Mouse (Mus musculus) NIH3T3 (cell line): ENCODE measurements around the gene Dot1l.
A peak's percentile ranks its signal among the peaks of the same experiment; 100 is the strongest.

Source experiments
- DNase-seq: peaks from one replicate; pipeline ENCODE4 v3.0.0-alpha.2; 2012; ENCODE audit warnings: low read depth

Gene Dot1l

DNA sequence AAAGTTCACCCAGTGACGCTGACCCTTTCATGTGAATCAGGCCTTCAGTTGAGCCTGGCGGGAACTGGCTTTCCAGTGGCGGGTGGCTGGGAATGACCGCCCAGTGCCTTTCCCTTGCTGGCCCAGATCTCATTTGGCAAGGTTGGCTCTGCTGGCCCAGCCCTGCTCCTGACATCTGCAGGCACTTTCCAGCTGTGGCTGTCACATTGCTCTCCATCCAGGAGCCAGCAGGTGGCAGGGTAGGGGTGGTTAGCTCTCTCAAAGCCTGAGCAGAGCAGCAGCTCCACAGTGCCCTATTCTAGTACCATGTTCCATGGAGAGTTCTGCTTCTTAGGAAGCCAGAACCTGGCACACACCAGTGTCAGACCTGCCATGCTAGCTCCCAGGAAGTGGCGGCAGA, 2.7 kb downstream of the Dot1l start:
- DNase-seq = peak; percentile 82

GRCm38 (mm10) chr10:80758651-80759050, 3.6 kb downstream of the Dot1l start:
- peak; percentile 32 for DNase-seq

DNA sequence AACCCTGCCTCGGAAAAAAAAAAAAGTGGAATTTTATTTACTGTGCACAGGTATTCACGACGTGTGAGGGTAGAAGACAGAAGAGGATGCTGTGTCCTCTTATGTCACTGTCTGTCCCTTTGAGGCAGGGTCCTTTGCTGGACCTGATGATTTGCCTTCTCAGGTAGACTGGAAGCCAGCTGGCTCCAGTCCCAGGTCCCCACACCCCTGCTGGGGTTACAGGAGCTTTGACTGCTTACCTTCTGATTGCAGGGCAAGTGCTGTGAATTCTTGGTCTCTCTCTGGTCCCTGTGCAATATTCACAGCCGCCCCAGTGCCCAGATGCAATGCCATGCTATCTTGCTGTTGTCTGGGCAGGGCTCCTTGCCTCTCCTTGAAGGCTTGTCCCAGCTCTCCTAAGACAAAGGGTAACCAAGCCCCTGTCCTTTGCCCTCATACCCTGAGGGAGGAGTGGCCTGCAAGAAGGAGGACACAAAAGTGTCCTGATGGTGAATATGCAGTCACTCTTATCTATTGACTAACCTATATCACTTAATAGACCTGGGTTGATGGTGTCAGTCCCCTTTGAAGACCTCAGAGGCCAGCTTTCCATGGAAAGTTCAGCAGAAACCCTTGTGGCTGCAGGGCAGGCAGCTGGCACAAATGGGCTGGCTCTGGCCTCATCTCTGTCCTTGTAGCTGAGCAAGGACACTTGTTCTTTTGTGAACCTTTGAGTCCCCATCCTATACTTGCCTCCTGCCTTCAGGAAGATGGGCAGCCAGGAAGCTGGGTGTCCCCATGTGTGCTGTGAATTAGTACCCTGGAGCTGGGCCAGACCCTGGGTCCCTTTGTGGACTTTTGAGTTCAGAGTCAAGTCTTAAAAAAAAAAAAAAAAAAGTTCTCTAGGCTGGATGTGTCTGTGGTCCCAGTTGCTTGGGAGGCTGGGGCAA, 5.9 kb downstream of the Dot1l start:
- no peak for DNase-seq

DNA sequence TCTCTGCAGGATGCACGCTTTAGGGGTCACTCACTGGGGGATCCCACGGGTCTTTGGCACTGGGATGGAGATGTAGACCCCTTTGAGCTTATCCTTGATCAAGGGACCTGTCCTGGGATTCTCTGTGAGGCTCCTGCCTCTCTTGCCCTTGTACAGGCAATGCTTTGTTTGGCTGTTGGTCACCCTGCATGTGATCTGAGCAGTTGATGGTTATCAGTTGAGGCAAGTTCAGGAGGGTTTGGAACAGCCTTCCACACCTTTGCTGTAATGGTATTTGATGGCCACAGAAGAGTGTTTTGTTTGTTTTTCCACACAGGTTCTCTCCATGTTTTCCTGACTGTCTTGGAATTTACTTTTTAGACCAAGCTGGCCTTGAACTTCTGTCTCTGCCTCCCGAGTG, 6.8 kb downstream of the Dot1l start:
- DNase-seq = no peak

- DNase-seq = peak; percentile 48
Measured at GRCm38 (mm10) chr10:80763502-80763901, 8.5 kb downstream of the Dot1l start.

DNA sequence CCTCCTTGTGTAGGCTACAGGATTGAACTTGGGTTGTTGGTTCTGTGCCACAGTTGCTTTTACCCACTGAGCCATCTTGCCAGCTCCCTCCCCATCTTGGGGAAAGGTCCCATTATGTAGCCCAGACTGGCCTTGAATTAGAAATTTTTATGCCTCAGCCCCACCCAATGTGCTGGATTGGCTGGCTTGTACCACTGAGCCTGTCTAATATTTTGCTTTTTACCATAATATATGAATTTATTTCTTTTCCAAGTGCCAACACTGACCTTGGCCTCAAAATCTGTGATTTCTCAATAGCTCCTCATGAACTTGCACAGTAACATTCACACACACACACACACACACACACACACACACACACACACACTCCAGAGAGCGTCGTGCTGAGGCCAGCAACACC, 10.7 kb downstream of the Dot1l start:
- peak; percentile 27 for DNase-seq

DNA sequence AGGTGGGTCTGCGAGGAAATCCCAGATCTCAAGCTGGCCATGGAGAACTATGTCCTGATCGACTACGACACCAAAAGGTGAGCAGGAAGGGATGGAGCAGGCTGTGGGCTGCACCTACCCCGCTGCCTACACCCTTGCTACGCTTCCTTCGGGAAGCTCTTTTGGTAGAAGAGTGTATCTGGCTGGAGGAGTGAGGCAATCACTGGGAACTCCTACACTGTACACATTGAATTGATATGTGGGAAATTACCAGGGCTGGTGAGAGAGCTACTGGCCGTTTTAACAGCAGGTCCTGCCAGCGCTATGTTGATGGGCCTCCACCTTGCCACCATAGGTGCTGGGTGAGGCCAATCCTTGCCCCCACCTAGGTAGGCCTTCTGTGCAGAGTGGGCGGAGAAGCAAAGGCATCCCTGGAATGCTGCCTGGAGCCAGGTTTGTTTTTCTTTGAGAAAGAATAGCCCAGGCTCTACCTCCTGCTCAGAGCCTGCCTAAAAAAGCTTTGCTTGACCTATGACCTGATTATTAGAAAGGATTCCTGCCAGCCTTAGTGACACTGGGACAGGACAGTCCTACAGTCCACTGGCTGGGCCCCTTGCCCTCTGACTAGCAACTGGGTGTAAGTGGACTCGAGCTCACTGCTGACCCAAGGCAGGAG, 11.3 kb downstream of the Dot1l start:
- no peak for DNase-seq

- no peak for DNase-seq
Measured at GRCm38 (mm10) chr10:80768365-80768764, 13.4 kb downstream of the Dot1l start.

- DNase-seq = no peak
Measured at GRCm38 (mm10) chr10:80773816-80774215, 18.8 kb downstream of the Dot1l start.

GRCm38 (mm10) chr10:80774549-80774948, 19.5 kb downstream of the Dot1l start:
- DNase-seq = peak; percentile 96

DNA sequence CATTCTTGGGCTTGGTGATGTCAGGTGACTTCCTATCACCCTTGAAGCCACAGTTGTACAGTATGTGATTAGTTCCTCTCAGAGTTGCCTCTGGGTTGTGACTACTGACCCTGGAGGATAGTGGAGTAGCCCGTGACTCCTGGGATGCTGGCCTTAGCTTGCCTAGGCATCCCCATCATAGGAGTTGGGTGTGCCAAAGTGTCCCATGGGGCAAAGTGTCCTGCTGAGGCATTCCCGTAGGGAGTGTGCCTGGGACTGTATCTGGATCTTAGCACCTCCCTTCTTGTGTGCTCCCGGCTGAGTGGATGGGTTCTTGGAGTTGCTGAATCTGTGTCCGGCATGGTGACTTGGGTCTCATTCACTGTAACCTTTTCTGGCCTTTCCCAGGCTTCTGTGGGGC, 20.0 kb downstream of the Dot1l start:
- DNase-seq = no peak

DNA sequence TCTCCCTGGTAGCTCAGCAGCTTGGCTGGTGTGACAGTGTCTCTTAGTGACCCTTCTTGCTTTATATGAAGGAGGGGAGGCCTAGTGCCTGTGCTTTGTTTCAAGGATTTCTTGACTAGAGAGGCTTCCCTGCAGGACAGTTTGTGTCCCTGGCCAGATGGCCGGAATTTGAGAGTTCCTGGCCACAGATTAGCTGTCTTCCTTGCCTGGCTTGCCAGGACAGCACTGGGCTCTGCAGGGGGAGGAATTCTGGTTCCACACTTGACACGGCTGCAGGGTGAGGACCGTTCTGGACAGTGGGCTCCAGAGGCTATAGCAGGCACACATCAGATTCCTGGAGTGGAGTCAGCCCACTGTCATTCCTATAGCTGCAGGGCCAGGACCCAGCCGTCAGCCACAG, 20.7 kb downstream of the Dot1l start:
- DNase-seq = no peak

DNA sequence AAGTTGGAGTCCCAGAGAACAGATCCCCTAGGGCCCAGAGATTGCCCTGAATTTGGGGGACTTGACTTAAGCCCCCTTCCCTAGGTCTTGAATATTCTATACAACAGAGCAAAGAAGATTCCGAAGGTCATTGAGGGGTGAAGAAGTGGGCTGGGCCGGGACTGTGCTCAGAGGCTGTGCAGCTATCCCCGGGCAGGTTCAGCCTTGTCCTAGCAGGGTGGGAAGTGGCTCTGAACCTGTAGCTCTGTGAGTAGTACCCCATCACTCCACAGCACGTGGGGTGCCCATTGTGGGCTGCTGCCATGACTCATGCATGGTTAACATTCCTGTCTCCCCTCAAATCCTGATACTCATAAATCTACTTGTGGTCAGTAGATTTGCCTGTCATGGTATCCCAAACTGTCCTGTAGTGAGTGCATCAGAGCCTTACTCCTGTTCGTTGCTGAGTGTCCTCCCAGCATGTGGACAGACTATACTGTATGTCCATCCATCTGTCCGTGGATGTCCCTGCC, 21.4 kb downstream of the Dot1l start:
- DNase-seq = peak; percentile 56

- no peak for DNase-seq
Measured at GRCm38 (mm10) chr10:80777123-80777522, 22.1 kb downstream of the Dot1l start.

GRCm38 (mm10) chr10:80779565-80779964, 24.6 kb downstream of the Dot1l start:
- DNase-seq = peak; percentile 61

GRCm38 (mm10) chr10:80784302-80784701, 29.3 kb downstream of the Dot1l start:
- no peak for DNase-seq

GRCm38 (mm10) chr10:80784871-80785270, 29.9 kb downstream of the Dot1l start:
- DNase-seq = no peak

GRCm38 (mm10) chr10:80785963-80786362, 31.0 kb downstream of the Dot1l start:
- DNase-seq = no peak

- DNase-seq = no peak
Measured at GRCm38 (mm10) chr10:80787517-80787916, 32.5 kb downstream of the Dot1l start.

DNA sequence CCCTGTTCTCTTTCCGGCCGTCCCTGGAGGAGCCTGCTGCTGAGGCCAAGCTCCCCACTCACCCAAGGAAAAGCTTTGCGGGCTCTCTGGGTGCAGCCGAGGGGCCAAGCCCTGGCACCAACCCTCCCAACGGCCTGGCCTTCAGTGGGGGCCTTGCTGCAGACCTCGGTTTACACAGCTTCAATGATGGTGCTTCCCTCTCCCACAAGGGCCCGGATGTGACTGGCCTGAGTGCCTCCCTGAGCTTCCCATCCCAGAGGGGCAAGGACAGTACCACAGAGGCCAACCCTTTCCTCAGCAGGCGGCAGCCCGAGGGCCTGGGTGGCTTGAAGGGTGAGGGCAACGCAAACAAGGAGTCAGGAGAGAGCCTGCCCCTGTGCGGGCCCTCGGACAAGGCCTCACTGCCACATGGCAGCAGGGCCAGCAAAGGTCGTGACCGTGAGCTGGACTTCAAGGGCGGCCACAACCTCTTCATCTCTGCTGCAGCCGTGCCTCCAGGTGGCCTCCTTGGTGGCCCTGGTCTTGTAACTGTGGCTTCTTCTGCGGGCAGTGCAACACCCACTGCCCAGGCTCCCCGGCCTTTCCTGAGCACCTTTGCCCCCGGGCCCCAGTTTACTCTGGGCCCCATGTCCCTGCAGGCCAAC, 35.9 kb downstream of the Dot1l start:
- no peak for DNase-seq

DNA sequence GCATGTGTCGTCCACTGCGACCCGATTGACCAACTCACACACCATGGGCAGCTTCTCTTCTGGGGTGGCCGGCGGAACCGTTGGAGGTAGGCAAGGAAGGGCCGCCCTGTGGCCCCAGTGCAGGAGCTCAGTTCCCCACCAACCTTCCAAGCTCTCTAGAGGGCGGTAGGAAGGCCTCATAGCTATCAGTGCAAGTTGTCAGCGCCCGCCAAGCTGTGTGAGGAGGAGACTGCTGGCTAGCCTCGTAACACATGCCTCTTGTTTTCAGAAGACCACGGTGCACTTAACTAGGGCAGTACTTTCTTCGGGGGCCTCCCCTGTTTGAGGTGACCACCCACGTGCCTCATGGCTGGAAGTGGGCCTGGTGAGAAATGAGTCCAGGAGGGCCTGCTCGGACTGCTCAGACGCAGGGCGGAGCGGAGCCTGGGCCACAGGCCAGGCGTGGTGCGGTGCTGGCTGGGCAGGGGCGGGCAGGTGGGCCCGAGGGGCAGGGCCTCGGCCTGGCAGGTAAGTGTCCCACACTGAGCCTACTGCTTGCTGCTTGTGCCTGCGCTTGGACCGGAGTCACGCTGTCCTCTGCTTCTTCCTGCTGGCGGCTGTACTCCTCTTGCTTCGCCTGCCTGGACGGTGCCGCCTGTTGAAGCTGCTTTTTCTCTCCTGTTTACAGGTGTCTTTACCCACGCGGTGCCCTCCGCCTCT, 36.6 kb downstream of the Dot1l start:
- no peak for DNase-seq
